Mouse (Mus musculus) v-Abl transformed pro-B cells (cell line): ENCODE measurements around the gene Srgap2.
"Not testable (repeated sequence)": the region's sequence is repeated elsewhere in the genome, so short reads cannot be mapped to it uniquely, and the experiment has no call there.

Experiments used
- in situ Hi-C, 2 experiments: fragments of 400-800 bp; cut with MboI; formaldehyde crosslinking; loops; one replicate each; pipeline ENCODE4 v1.15.1; 2025; ENCODE audit not compliant: unreplicated experiment in 2 of 2

Gene Srgap2

GRCm38 (mm10) chr1:131527281-131528080 lies at the start of gene Srgap2, which contains the start of gene Fam72a:
Gene Srgap2 (minus strand): TSS chr1:131527352.
Gene Fam72a (plus strand): TSS chr1:131527903.
- in situ Hi-C loops = loop anchor here (5.0 to 10.0 kb wide), 2 partner anchors 93 to 100 kb away; no protein-coding TSS in a partner anchor

DNA sequence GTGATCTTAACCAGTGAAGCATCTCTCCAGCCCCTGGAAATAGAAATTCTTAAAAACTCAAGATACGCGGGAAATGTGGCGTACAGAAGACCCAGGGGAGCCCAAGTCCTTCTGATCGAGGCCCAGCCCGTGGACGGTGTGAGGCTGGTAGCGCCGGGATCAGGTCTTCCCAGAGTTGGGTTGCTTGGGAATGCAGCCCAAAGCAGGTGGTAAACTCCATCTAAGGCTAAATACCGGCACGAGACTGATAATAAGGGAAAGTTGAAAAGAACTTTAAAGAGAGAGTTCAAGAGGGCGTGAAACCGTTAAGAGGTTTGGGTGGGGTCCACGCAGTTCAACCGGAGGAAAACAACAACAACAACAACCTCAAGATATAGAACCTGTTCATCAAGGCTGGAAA lies 46.6 kb upstream of the Srgap2 start:
- in situ Hi-C loops = no loop called here

GRCm38 (mm10) chr1:131570391-131570790 lies 43.2 kb upstream of the Srgap2 start:
- in situ Hi-C loops = no loop called here

DNA sequence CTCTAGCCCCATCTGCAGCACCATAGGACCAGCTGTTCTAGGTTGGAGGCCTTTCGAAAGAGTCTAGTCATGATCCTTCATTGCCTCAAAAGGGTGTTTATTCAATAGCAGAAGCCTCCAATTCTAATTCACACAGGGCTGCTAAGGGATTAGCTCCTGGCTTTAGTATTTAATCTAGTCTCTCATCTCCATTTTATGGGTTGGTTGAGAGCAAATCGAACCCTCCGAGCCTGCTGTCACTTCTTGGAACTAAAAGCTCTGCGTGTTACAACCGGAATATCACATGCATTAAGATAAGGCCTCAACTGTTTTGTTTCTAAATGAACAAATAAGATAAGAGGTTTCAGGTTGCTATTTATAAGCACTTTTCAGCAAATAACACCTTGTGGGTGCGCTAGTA lies 42.6 kb upstream of the Srgap2 start:
- in situ Hi-C loops = no loop called here

GRCm38 (mm10) chr1:131566056-131566455 lies 38.9 kb upstream of the Srgap2 start:
- in situ Hi-C loops = not testable (repeated sequence)

DNA sequence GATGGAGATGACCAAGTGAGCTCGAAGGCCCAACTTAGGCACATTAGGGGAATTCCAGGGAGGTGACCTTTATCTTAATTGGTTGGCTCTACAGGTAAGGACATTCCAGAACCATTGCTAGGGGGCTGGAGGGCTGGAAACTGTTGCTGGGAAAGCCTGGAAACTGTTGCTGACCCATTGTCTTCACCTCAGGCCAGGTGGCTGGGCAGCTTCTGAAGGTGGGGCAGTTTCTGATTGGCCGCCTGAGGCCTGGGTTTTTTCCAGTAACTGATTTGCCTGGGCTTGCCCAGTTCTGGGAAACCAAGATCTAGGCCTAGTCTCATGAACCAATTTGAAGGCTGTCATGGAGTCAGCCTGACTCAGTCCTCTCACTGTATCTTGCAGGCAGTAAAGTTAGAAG lies 34.9 kb upstream of the Srgap2 start:
- in situ Hi-C loops = no loop called here

GRCm38 (mm10) chr1:131560500-131560899 lies 33.3 kb upstream of the Srgap2 start:
- in situ Hi-C loops = no loop called here

- in situ Hi-C loops = no loop called here
These were observed 28.1 kb upstream of the Srgap2 start for GRCm38 (mm10) chr1:131555042-131555812.

- in situ Hi-C loops = loop anchor here (5.0 kb wide), 3 partner anchors 126 to 261 kb away; no protein-coding TSS in a partner anchor
These were observed 26.3 kb upstream of the Srgap2 start for GRCm38 (mm10) chr1:131553428-131553827.

DNA sequence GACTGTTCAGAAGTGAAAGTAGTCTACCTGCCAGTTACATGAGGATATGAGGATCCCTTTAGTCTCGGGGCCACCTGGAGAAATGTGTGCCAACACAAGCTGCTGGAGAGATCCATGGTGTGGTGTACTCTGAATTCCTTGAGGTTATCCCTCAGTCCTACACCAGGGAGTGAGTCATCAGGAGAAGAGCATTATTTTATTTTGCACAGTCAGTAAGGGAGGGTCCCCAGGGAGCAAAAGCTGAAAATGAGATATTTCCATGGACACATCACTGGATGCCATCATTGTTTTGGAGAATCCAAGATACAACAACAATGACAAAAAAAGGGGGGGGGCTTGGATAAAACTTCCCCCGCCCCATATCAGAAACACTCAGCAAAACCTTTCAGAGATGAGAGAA lies 24.8 kb upstream of the Srgap2 start:
- in situ Hi-C loops = loop anchor here (5.0 kb wide), 3 partner anchors 125 to 260 kb away; no protein-coding TSS in a partner anchor

GRCm38 (mm10) chr1:131548494-131549365 lies 21.6 kb upstream of the Srgap2 start:
- in situ Hi-C loops = no loop called here

DNA sequence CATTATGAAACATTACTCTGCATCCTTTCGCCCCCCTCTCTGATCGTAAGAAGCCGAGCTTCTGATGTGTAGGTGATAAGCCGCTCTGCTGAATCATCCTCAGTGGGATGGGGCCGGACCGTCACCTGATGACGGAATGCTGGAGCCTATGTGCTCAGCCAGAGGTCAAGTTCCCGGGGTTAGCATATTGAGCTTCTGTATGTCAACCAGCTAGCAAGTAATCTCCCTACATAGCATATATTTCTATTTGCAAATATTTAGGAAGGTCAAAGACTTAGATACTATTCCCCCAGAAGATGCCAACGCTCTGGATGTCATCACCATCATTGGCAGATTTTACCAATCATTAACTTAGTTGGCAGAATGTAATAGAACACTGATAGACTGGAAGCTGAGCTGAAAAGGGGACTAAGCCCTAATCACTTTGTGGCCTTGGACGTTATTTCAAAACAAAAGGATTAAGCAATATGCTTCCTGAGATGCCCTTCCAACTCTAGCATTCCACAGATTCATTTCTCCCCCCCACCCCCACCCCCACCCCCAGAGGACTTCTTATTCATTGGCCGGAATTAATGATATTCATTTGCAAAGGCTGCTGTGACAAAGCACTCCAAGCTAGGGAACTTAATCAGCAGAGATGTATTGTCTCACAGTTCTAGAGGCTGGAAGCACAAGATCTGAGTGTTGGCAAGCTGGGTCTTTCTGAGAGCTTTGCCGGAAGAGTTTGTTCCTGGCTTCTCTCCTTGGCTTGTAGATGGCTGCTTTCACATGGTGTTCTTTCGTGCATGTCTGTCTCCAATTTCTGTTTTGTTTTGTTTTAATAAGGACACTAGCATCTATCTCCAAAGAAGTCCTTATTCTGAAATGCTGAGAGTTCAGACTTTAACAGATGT lies 19.9 kb upstream of the Srgap2 start:
- in situ Hi-C loops = no loop called here

GRCm38 (mm10) chr1:131543886-131544565 lies 16.9 kb upstream of the Srgap2 start:
- in situ Hi-C loops = no loop called here

GRCm38 (mm10) chr1:131541903-131542302 lies 14.8 kb upstream of the Srgap2 start:
- in situ Hi-C loops = no loop called here

GRCm38 (mm10) chr1:131541431-131541830 lies 14.3 kb upstream of the Srgap2 start:
- in situ Hi-C loops = no loop called here

DNA sequence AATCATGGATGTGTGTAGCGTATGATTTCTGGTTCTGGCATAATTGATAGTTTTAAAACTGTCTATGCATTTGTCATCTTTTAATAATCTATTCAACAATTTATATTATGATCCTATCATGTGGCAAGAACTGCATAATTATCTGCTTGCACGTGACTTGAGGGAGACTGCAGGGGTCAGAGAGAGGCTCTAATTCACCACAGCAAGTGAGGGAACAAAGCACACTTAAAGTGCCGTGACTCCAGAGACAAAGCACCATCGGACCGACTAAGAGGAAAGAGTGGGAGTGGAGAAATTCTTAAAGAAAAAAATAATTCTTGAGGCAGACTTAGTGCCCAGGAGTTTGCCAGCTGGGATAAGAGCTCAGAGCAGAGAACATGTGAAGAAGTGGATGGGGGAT lies 13.6 kb upstream of the Srgap2 start:
- in situ Hi-C loops = no loop called here

GRCm38 (mm10) chr1:131539771-131540170 lies 12.6 kb upstream of the Srgap2 start:
- in situ Hi-C loops = no loop called here

- in situ Hi-C loops = loop anchor here (5.0 to 10.0 kb wide), 2 partner anchors 94 to 101 kb away; no protein-coding TSS in a partner anchor
These were observed 1.5 kb upstream of the Srgap2 start for GRCm38 (mm10) chr1:131528561-131529166.
